Mouse (Mus musculus): Measurements from ENCODE around the gene Olfr73.

- no peak for TF ChIP-seq EP300 (IDR thresholded peaks at IDR 0.05; ENCODE audit: low read depth)
- TF ChIP-seq CTCF (IDR thresholded peaks at IDR 0.05; ENCODE audit: low read depth) = no peak
Observed at GRCm38 (mm10) chr2:88037599-88037998, at the start of gene Olfr73.
